Mouse (Mus musculus): ENCODE measurements around the gene Ripor2. TPM values are rescaled to one million over a fixed set of nuclear protein-coding genes. Genes with fewer than 3 reads are reported as not detected.
A peak's percentile ranks its signal among the peaks of the same experiment; 100 is the strongest.

The Ripor2 gene
- polyA plus RNA-seq, 1 experiment from 2014 or later = 6.5 TPM

- Histone ChIP-seq H3K4me1 (ENCODE audit: control insufficient read depth, insufficient read depth, low read length) (peaks cover 17% of the 10 kb centered on the region), H3K9ac (ENCODE audit: low read depth, low read length) (no peak overlapping the region), H3K27me3 (replicated peaks; ENCODE audit: control insufficient read depth, insufficient read depth, low read length) (peaks cover 10% of the 10 kb centered on the region), H3K4me3 (ENCODE audit: low read depth, low read length) (no peak overlapping the region), H3K27ac (replicated peaks; ENCODE audit: low read depth, low read length) (no peak overlapping the region), H3K9me3 (ENCODE audit: control insufficient read depth, low read length) (no peaks in the 10 kb centered on the region), H3K4me2 (ENCODE audit: low read depth, low read length) (no peak overlapping the region), H3K36me3 (ENCODE audit: control insufficient read depth, insufficient read depth, low read length) (no peaks in the 10 kb centered on the region)
- 77% methylated on average over 3 of the region's 3 CpGs for WGBS
- ATAC-seq (ENCODE audit: low read depth) (no peak), DNase-seq (ENCODE audit: low spot score) (no peak)
Measured at GRCm38 (mm10) chr13:24640836-24641385, 58.9 kb downstream of the Ripor2 start.

GRCm38 (mm10) chr13:24641491-24642430 lies 59.8 kb downstream of the Ripor2 start:
- ATAC-seq (ENCODE audit: low read depth) = no peak
- Histone ChIP-seq H3K4me2 (ENCODE audit: low read depth, low read length) (0 out of 2 replicates have a peak overlapping the region, but pooled peaks have one; percentile 10), H3K9me3 (ENCODE audit: control insufficient read depth, low read length) (no peaks in the 10 kb centered on the region), H3K4me1 (ENCODE audit: control insufficient read depth, insufficient read depth, low read length) (peaks cover 17% of the 10 kb centered on the region), H3K9ac (ENCODE audit: low read depth, low read length) (no peak overlapping the region), H3K36me3 (ENCODE audit: control insufficient read depth, insufficient read depth, low read length) (no peaks in the 10 kb centered on the region), H3K27me3 (replicated peaks; ENCODE audit: control insufficient read depth, insufficient read depth, low read length) (peaks cover 10% of the 10 kb centered on the region), H3K27ac (replicated peaks; ENCODE audit: low read depth, low read length) (no peak overlapping the region), H3K4me3 (ENCODE audit: low read depth, low read length) (no peak overlapping the region)
- DNase-seq (ENCODE audit: low spot score) = no peak
- 56% methylated on average over 7 of the region's 7 CpGs for whole genome bisulfite sequencing

GRCm38 (mm10) chr13:24645146-24645545 lies 63.2 kb downstream of the Ripor2 start:
- ATAC-seq (ENCODE audit: low read depth) = no peak
- no peaks in the 10 kb centered on the region for H3K36me3 ChIP-seq (ENCODE audit: control insufficient read depth, insufficient read depth, low read length)
- no peaks in the 10 kb centered on the region for H3K9me3 ChIP-seq (ENCODE audit: control insufficient read depth, low read length)
- WGBS = 77% methylated on average over 3 of the region's 3 CpGs
- H3K4me2 ChIP-seq (ENCODE audit: low read depth, low read length) = no peak overlapping the region
- H3K4me3 ChIP-seq (ENCODE audit: low read depth, low read length) = no peak overlapping the region
- peaks cover 10% of the 10 kb centered on the region; the same call in 1 of the 2 replicates for H3K4me1 ChIP-seq (ENCODE audit: control insufficient read depth, insufficient read depth, low read length)
- H3K27ac ChIP-seq (replicated peaks; ENCODE audit: low read depth, low read length) = no peak overlapping the region
- no peak for DNase-seq (ENCODE audit: low spot score)
- no peaks in the 10 kb centered on the region for H3K27me3 ChIP-seq (replicated peaks; ENCODE audit: control insufficient read depth, insufficient read depth, low read length)
- no peak overlapping the region for H3K9ac ChIP-seq (ENCODE audit: low read depth, low read length)

DNA sequence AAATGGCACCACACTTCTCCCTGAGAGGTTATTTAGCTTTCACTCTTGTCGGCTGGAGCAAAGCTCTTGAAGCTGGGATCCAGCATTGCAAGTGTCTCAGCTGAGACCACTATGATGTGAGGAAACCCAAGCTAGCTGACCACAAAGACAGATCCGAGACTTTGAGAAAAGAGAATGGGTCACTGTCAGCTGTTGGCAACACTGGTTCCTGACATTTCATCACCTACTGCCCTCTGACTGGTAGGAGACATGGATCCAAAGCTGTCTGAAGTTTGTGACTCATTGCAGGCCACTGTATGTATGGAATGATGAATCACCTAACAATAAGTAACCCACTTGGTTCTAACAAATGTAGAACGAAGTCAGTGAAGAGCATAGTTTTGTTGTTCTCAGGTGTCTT lies 64.3 kb downstream of the Ripor2 start:
- Histone ChIP-seq H3K36me3 (ENCODE audit: control insufficient read depth, insufficient read depth, low read length) (no peaks in the 10 kb centered on the region), H3K27ac (replicated peaks; ENCODE audit: low read depth, low read length) (no peak overlapping the region), H3K4me2 (ENCODE audit: low read depth, low read length) (no peak overlapping the region), H3K9ac (ENCODE audit: low read depth, low read length) (no peak overlapping the region), H3K4me1 (ENCODE audit: control insufficient read depth, insufficient read depth, low read length) (peaks cover 10% of the 10 kb centered on the region; the same call in 1 of the 2 replicates), H3K9me3 (ENCODE audit: control insufficient read depth, low read length) (no peaks in the 10 kb centered on the region), H3K27me3 (replicated peaks; ENCODE audit: control insufficient read depth, insufficient read depth, low read length) (no peaks in the 10 kb centered on the region), H3K4me3 (ENCODE audit: low read depth, low read length) (no peak overlapping the region)
- DNase-seq (ENCODE audit: low spot score) (no peak), ATAC-seq (ENCODE audit: low read depth) (no peak)
- 81% methylated on average over 3 of the region's 3 CpGs for WGBS

- H3K4me3 ChIP-seq (ENCODE audit: low read depth, low read length) = no peak overlapping the region
- no peaks in the 10 kb centered on the region for H3K27me3 ChIP-seq (replicated peaks; ENCODE audit: control insufficient read depth, insufficient read depth, low read length)
- 79% methylated on average over 2 of the region's 2 CpGs for WGBS
- no peak overlapping the region for H3K27ac ChIP-seq (replicated peaks; ENCODE audit: low read depth, low read length)
- DNase-seq (ENCODE audit: low spot score) (no peak), ATAC-seq (ENCODE audit: low read depth) (no peak)
- H3K9ac ChIP-seq (ENCODE audit: low read depth, low read length) = no peak overlapping the region
- H3K4me2 ChIP-seq (ENCODE audit: low read depth, low read length) = no peak overlapping the region
- peaks cover 10% of the 10 kb centered on the region; the same call in 1 of the 2 replicates for H3K4me1 ChIP-seq (ENCODE audit: control insufficient read depth, insufficient read depth, low read length)
- no peaks in the 10 kb centered on the region for H3K36me3 ChIP-seq (ENCODE audit: control insufficient read depth, insufficient read depth, low read length)
- no peaks in the 10 kb centered on the region for H3K9me3 ChIP-seq (ENCODE audit: control insufficient read depth, low read length)
Measured at GRCm38 (mm10) chr13:24647444-24647843, 65.5 kb downstream of the Ripor2 start.

- Histone ChIP-seq H3K9ac (ENCODE audit: low read depth, low read length) (no peak overlapping the region), H3K4me3 (ENCODE audit: low read depth, low read length) (no peak overlapping the region), H3K9me3 (ENCODE audit: control insufficient read depth, low read length) (no peaks in the 10 kb centered on the region), H3K27me3 (replicated peaks; ENCODE audit: control insufficient read depth, insufficient read depth, low read length) (no peaks in the 10 kb centered on the region), H3K36me3 (ENCODE audit: control insufficient read depth, insufficient read depth, low read length) (no peaks in the 10 kb centered on the region), H3K4me1 (ENCODE audit: control insufficient read depth, insufficient read depth, low read length) (peaks cover 10% of the 10 kb centered on the region; the same call in 1 of the 2 replicates), H3K4me2 (ENCODE audit: low read depth, low read length) (no peak overlapping the region), H3K27ac (replicated peaks; ENCODE audit: low read depth, low read length) (no peak overlapping the region)
- 64% methylated on average over 5 of the region's 5 CpGs for WGBS
- DNase-seq (ENCODE audit: low spot score) = no peak
- ATAC-seq (ENCODE audit: low read depth) = no peak
Measured at GRCm38 (mm10) chr13:24648027-24648426, 66.0 kb downstream of the Ripor2 start.

DNA sequence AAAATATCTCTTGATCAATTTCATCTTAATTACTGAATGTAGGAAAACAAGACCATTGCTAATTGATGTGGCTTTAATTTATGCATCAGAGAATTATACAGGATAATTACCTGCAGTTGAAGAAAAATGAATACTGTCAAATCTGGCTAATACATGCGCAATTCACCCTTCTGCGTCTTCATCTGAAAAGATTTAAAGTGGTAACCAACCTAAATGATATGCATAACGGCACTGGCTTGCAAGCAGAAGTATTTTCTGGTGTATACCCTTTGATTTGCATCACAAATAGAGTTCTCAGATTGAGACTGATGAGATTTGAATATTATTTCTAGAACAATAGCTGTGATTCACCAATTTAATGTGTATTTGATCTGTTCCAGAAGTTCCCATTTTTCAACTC lies 66.7 kb downstream of the Ripor2 start:
- no peaks in the 10 kb centered on the region for H3K27me3 ChIP-seq (replicated peaks; ENCODE audit: control insufficient read depth, insufficient read depth, low read length)
- peaks cover 10% of the 10 kb centered on the region; the same call in 1 of the 2 replicates for H3K4me1 ChIP-seq (ENCODE audit: control insufficient read depth, insufficient read depth, low read length)
- H3K27ac ChIP-seq (replicated peaks; ENCODE audit: low read depth, low read length) = no peak overlapping the region
- H3K9ac ChIP-seq (ENCODE audit: low read depth, low read length) = no peak overlapping the region
- H3K4me2 ChIP-seq (ENCODE audit: low read depth, low read length) = no peak overlapping the region
- no peak for ATAC-seq (ENCODE audit: low read depth)
- WGBS = 75% methylated on average over 3 of the region's 3 CpGs
- H3K36me3 ChIP-seq (ENCODE audit: control insufficient read depth, insufficient read depth, low read length) = no peaks in the 10 kb centered on the region
- DNase-seq (ENCODE audit: low spot score) = no peak
- no peaks in the 10 kb centered on the region for H3K9me3 ChIP-seq (ENCODE audit: control insufficient read depth, low read length)
- H3K4me3 ChIP-seq (ENCODE audit: low read depth, low read length) = no peak overlapping the region

- Histone ChIP-seq H3K4me2 (ENCODE audit: low read depth, low read length) (no peak overlapping the region), H3K36me3 (ENCODE audit: control insufficient read depth, insufficient read depth, low read length) (no peaks in the 10 kb centered on the region), H3K27me3 (replicated peaks; ENCODE audit: control insufficient read depth, insufficient read depth, low read length) (no peaks in the 10 kb centered on the region), H3K27ac (replicated peaks; ENCODE audit: low read depth, low read length) (no peak overlapping the region), H3K4me1 (ENCODE audit: control insufficient read depth, insufficient read depth, low read length) (peaks cover 10% of the 10 kb centered on the region; the same call in 1 of the 2 replicates), H3K4me3 (ENCODE audit: low read depth, low read length) (no peak overlapping the region), H3K9ac (ENCODE audit: low read depth, low read length) (no peak overlapping the region), H3K9me3 (ENCODE audit: control insufficient read depth, low read length) (no peaks in the 10 kb centered on the region)
- 19% methylated on average over 2 of the region's 2 CpGs for WGBS
- DNase-seq (ENCODE audit: low spot score) = peak; percentile 61
- no peak for ATAC-seq (ENCODE audit: low read depth)
Measured at GRCm38 (mm10) chr13:24649099-24649498, 67.1 kb downstream of the Ripor2 start.
